Mouse (Mus musculus) forebrain, embryonic 12.5 days (tissue): ENCODE measurements around the gene Gstp2. TPM values are rescaled to one million over a fixed set of nuclear protein-coding genes. Genes with fewer than 3 reads are reported as not detected.
"Not testable (repeated sequence)": the region's sequence is repeated elsewhere in the genome, so short reads cannot be mapped to it uniquely, and the experiment has no call there.

ENCODE experiments used
- ATAC-seq: fragments of 200-750 bp; cut with Nextera tagmentation; 2 replicates; pipeline ENCODE4 v1.8.0; 2017; ENCODE audit warnings: moderate TSS enrichment; ENCODE audit not compliant: low FRiP score
- H3K27ac ChIP-seq: fragments of 300-500 bp; sonication (generic); 2 replicates; pipeline ENCODE4 v1.5.1; 2016; ENCODE audit warnings: mild to moderate bottlenecking
- H3K27me3 ChIP-seq: fragments of 300-500 bp; sonication (generic); 2 replicates; pipeline ENCODE4 v1.6.1; 2016; ENCODE audit warnings: mild to moderate bottlenecking
- H3K36me3 ChIP-seq: fragments of 300-500 bp; sonication (generic); replicated peaks from 2 replicates; pipeline ENCODE4 v1.6.1; 2016; ENCODE audit warnings: mild to moderate bottlenecking
- H3K4me1 ChIP-seq: fragments of 300-500 bp; sonication (generic); 2 replicates; pipeline ENCODE4 v1.6.1; 2016
- H3K4me2 ChIP-seq: fragments of 300-500 bp; sonication (generic); 2 replicates; pipeline ENCODE4 v1.6.1; 2016; ENCODE audit warnings: mild to moderate bottlenecking, moderate library complexity
- H3K4me3 ChIP-seq: fragments of 300-500 bp; sonication (generic); replicated peaks from 2 replicates; pipeline ENCODE4 v1.5.1; 2016; ENCODE audit warnings: mild to moderate bottlenecking
- H3K9ac ChIP-seq: fragments of 300-500 bp; sonication (generic); 2 replicates; pipeline ENCODE4 v1.6.1; 2016; ENCODE audit warnings: mild to moderate bottlenecking
- H3K9me3 ChIP-seq: fragments of 300-500 bp; sonication (generic); 2 replicates; pipeline ENCODE4 v1.6.1; 2016
- WGBS: fragments of 180-500 bp; shearing (Covaris S2); methylation state at CpG from one replicate; pipeline ENCODE4 v1.1.7; 2016; 5-methylcytosine and 5-hydroxymethylcytosine counted together
- polyA plus RNA-seq: library from polyadenylated mRNA; unstranded; fragments of >200 nt; fragmentation: Nextera tagmentation; extraction: Ambion mirVana; gene quantifications from 2 replicates; pipeline ENCODE4 v1.2.1, GENCODE M21; 2016

The Gstp2 gene
- polyA plus RNA-seq, 1 experiment from 2014 or later, result 5.5 TPM

GRCm38 (mm10) chr19:4055947-4056693 is 10.3 kb upstream of the Gstp2 start:
- no peaks in the 10 kb centered on the region for H3K36me3 ChIP-seq
- 63% methylated on average over 15 of the region's 15 CpGs for WGBS
- no peak overlapping the region for H3K27ac ChIP-seq
- no peak for ATAC-seq
- H3K4me2 ChIP-seq, result no peak overlapping the region
- no peaks in the 10 kb centered on the region for H3K27me3 ChIP-seq
- H3K9me3 ChIP-seq, result no peaks in the 10 kb centered on the region
- no peak overlapping the region for H3K9ac ChIP-seq
- no peak overlapping the region for H3K4me3 ChIP-seq
- H3K4me1 ChIP-seq, result no peaks in the 10 kb centered on the region

- ATAC-seq, result no peak
- 78% methylated on average over 8 of the region's 8 CpGs for WGBS
- H3K9me3 ChIP-seq, result no peaks in the 10 kb centered on the region
- H3K4me2 ChIP-seq, result no peak overlapping the region
- no peaks in the 10 kb centered on the region for H3K27me3 ChIP-seq
- no peak overlapping the region for H3K4me3 ChIP-seq
- no peaks in the 10 kb centered on the region for H3K4me1 ChIP-seq
- H3K36me3 ChIP-seq, result no peaks in the 10 kb centered on the region
- H3K9ac ChIP-seq, result no peak overlapping the region
- no peak overlapping the region for H3K27ac ChIP-seq
Observed at GRCm38 (mm10) chr19:4055216-4055946, 9.6 kb upstream of the Gstp2 start.

- Histone ChIP-seq H3K4me2 (no peak overlapping the region), H3K27ac (no peak overlapping the region), H3K9ac (no peak overlapping the region), H3K27me3 (no peaks in the 10 kb centered on the region), H3K4me1 (no peaks in the 10 kb centered on the region), H3K36me3 (no peaks in the 10 kb centered on the region), H3K4me3 (no peak overlapping the region), H3K9me3 (no peaks in the 10 kb centered on the region)
- no peak for ATAC-seq
- 81% methylated on average over 5 of the region's 5 CpGs for WGBS
Observed at GRCm38 (mm10) chr19:4054613-4055012, 8.8 kb upstream of the Gstp2 start.

GRCm38 (mm10) chr19:4052516-4053030 is 6.8 kb upstream of the Gstp2 start:
- no peak for ATAC-seq
- H3K36me3 ChIP-seq, result no peaks in the 10 kb centered on the region
- no peak overlapping the region for H3K27ac ChIP-seq
- H3K4me2 ChIP-seq, result no peak overlapping the region
- H3K4me3 ChIP-seq, result no peak overlapping the region
- no peaks in the 10 kb centered on the region for H3K4me1 ChIP-seq
- WGBS, result 88% methylated on average over 5 of the region's 5 CpGs
- no peaks in the 10 kb centered on the region for H3K9me3 ChIP-seq
- H3K27me3 ChIP-seq, result no peaks in the 10 kb centered on the region
- H3K9ac ChIP-seq, result no peak overlapping the region

GRCm38 (mm10) chr19:4051741-4052515 is 6.1 kb upstream of the Gstp2 start:
- H3K27ac ChIP-seq, result no peak overlapping the region
- no peaks in the 10 kb centered on the region for H3K36me3 ChIP-seq
- no peaks in the 10 kb centered on the region for H3K4me1 ChIP-seq
- 54% methylated on average over 10 of the region's 10 CpGs for whole genome bisulfite sequencing
- no peak for ATAC-seq
- H3K4me2 ChIP-seq, result no peak overlapping the region
- no peaks in the 10 kb centered on the region for H3K27me3 ChIP-seq
- no peak overlapping the region for H3K9ac ChIP-seq
- no peak overlapping the region for H3K4me3 ChIP-seq
- no peaks in the 10 kb centered on the region for H3K9me3 ChIP-seq

- WGBS, result 90% methylated on average over 5 of the region's 5 CpGs
- no peak for ATAC-seq
Observed at GRCm38 (mm10) chr19:4051016-4051415, 5.2 kb upstream of the Gstp2 start.

GRCm38 (mm10) chr19:4049069-4049468 is 3.2 kb upstream of the Gstp2 start:
- not testable (repeated sequence) for H3K4me3 ChIP-seq, H3K4me1 ChIP-seq, H3K9ac ChIP-seq, H3K27me3 ChIP-seq, ATAC-seq, H3K36me3 ChIP-seq, H3K9me3 ChIP-seq, H3K4me2 ChIP-seq, H3K27ac ChIP-seq
- 87% methylated on average over 5 of the region's 5 CpGs for WGBS

More at GRCm38 (mm10) chr19:4051016-4051415, 5.2 kb upstream of the Gstp2 start:
- Histone ChIP-seq H3K4me3 (no peak overlapping the region), H3K4me2 (no peak overlapping the region), H3K9ac (no peak overlapping the region), H3K36me3 (no peaks in the 10 kb centered on the region), H3K9me3 (no peaks in the 10 kb centered on the region), H3K27me3 (no peaks in the 10 kb centered on the region), H3K27ac (no peak overlapping the region), H3K4me1 (no peaks in the 10 kb centered on the region)

- Histone ChIP-seq H3K27ac (no peak overlapping the region), H3K27me3 (no peaks in the 10 kb centered on the region), H3K4me1 (no peaks in the 10 kb centered on the region), H3K36me3 (no peaks in the 10 kb centered on the region), H3K9ac (no peak overlapping the region), H3K4me2 (no peak overlapping the region), H3K4me3 (no peak overlapping the region), H3K9me3 (no peaks in the 10 kb centered on the region)
- no peak for ATAC-seq
- WGBS, result 19% methylated on average over 4 of the region's 4 CpGs
Observed at GRCm38 (mm10) chr19:4047859-4048258, 2.0 kb upstream of the Gstp2 start.

- Histone ChIP-seq H3K4me2 (no peak overlapping the region), H3K27ac (no peak overlapping the region), H3K9ac (no peak overlapping the region), H3K36me3 (no peaks in the 10 kb centered on the region), H3K27me3 (no peaks in the 10 kb centered on the region), H3K4me1 (no peaks in the 10 kb centered on the region), H3K4me3 (no peak overlapping the region), H3K9me3 (no peaks in the 10 kb centered on the region)
- 85% methylated on average over 8 of the region's 8 CpGs for WGBS
- no peak for ATAC-seq
Observed at GRCm38 (mm10) chr19:4046866-4047254, 1.0 kb upstream of the Gstp2 start.

GRCm38 (mm10) chr19:4044109-4044508 is 1.7 kb downstream of the Gstp2 start:
- H3K4me2 ChIP-seq, ATAC-seq, H3K4me1 ChIP-seq, H3K4me3 ChIP-seq, H3K27me3 ChIP-seq, H3K36me3 ChIP-seq, H3K27ac ChIP-seq, H3K9ac ChIP-seq, H3K9me3 ChIP-seq: not testable (repeated sequence)
- WGBS, result 85% methylated on average over 5 of the region's 5 CpGs

- Histone ChIP-seq H3K4me1 (peaks cover 11% of the 10 kb centered on the region; the same call in 1 of the 2 replicates), H3K4me3 (no peak overlapping the region), H3K9ac (no peak overlapping the region), H3K36me3 (no peaks in the 10 kb centered on the region), H3K27me3 (no peaks in the 10 kb centered on the region), H3K9me3 (no peaks in the 10 kb centered on the region), H3K27ac (no peak overlapping the region), H3K4me2 (no peak overlapping the region)
- WGBS, result 71% methylated on average over 14 of the region's 14 CpGs
- ATAC-seq, result no peak
Observed at GRCm38 (mm10) chr19:4042124-4042523, 3.7 kb downstream of the Gstp2 start.

- not testable (repeated sequence) for H3K27ac ChIP-seq, H3K27me3 ChIP-seq, H3K9me3 ChIP-seq, H3K4me2 ChIP-seq, H3K36me3 ChIP-seq, H3K4me3 ChIP-seq, H3K9ac ChIP-seq, ATAC-seq
- H3K4me1 ChIP-seq, result peaks cover 11% of the 10 kb centered on the region
- 82% methylated on average over 3 of the region's 4 CpGs for WGBS
Observed at GRCm38 (mm10) chr19:4041500-4041899, 4.3 kb downstream of the Gstp2 start.
